Mouse (Mus musculus): Measurements from ENCODE around the gene Mcam.

The Mcam gene

DNA sequence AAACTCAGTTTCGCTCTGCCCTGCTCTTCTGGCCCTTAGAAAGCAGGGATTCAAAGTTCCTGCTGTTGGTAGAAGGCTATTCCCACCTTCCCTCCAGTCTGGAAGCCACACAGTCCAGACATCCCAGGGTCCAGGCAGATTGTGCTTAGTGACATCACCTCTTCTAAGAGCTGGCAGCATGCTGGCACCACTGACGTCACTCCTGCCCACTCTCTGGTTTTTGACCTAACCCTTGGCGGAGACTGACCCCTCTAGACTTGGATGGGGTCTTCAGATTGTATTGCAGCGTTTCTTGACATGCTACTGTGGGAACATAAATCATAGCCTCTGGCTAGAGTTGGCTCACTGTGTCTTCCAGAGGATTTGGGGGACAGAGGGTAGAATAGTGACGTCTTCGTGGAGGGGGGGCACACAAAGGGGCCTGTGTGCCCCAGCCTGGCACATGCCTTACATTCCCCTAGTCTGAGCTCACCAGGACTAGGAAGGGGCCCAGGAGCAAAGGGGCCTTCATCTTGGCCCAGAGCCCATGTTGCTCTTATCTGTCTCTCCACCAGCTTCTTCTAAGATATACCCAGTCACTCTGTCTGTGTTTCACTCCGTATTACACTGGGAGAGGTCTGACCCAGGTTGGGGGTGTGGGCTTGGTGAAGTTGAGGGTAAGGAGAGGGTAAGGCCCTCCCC, 1.6 kb downstream of the Mcam start:
- no peak for DNase-seq (ENCODE audit: low spot score in 2 of 2)

GRCm38 (mm10) chr9:44137846-44138245, 3.6 kb downstream of the Mcam start:
- DNase-seq (ENCODE audit: low spot score in 2 of 2): no peak

- no peak for DNase-seq (ENCODE audit: low spot score in 2 of 2)
These were observed 7.7 kb downstream of the Mcam start for GRCm38 (mm10) chr9:44141951-44142350.

GRCm38 (mm10) chr9:44143421-44143820, 9.2 kb downstream of the Mcam start:
- no peak for DNase-seq (ENCODE audit: low spot score in 2 of 2)

- no peak for DNase-seq (ENCODE audit: low spot score in 2 of 2)
These were observed 9.9 kb downstream of the Mcam start for GRCm38 (mm10) chr9:44144023-44144717.

- DNase-seq (ENCODE audit: low spot score in 2 of 2): no peak
These were observed 10.4 kb downstream of the Mcam start for GRCm38 (mm10) chr9:44144718-44145060.

DNA sequence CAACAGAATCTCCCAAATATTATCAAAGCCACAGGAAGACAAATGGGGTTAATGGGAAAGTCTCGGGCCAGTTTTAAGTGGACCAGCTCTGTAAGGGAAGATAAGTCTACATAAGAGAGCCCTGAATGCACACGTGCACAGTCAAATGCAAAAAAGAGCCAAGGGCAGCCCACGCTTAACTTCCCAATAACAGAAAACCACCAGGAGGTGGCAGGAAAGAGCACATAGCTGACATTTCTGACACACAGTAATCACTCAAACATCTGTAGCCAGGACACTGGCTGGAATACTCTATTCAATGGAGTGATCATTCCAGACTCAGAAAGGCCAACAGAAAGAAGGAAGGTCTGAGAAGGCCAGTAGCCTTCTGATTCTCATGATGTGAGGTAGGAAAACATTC, 13.0 kb downstream of the Mcam start:
- no peak for DNase-seq (ENCODE audit: low spot score in 2 of 2)

GRCm38 (mm10) chr9:44159886-44160285, 25.6 kb downstream of the Mcam start:
- no peak for DNase-seq (ENCODE audit: low spot score in 2 of 2)

DNA sequence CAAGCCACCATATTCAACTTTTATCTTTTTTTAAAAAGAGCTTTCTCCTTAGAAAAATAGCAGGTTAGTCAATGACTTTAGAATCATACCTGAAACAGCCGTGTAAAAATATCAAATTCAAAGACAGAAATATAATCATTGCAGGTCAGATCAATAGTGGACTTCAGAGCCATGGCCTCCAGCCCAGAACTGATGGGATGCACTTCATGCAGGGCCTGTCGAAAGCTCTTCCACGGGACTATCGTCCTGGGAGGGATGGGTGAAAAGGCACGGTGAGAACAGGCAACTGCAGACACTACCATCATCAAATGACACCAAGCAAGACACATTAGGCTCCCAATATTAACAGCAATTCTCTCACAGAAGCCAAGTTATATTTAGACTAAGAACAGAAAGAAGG, 34.7 kb downstream of the Mcam start:
- DNase-seq (ENCODE audit: low spot score in 2 of 2): no peak

DNA sequence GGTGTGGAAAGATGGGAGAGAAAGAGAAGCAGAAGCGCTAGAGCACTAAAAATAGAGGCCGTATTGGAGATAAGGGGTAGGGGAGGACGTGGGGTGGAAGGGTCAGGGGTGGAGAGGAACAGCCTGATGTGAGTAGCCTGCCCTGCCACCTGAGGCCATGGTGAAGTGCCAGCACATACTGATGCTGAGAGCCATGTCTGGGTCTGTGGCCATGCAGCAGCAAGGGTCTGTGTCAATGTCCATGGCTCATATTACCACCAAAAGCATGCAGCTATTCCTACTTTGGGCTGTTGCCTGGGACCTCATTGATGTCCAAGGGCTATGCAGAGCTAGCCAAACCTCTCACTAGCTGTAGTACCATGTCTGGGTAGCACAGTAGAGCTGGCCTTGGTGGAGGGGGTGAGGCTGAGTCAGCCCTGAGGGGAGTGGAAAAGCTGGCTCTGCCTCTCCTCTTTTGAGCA, 36.5 kb downstream of the Mcam start:
- no peak for DNase-seq (ENCODE audit: low spot score in 2 of 2)

DNA sequence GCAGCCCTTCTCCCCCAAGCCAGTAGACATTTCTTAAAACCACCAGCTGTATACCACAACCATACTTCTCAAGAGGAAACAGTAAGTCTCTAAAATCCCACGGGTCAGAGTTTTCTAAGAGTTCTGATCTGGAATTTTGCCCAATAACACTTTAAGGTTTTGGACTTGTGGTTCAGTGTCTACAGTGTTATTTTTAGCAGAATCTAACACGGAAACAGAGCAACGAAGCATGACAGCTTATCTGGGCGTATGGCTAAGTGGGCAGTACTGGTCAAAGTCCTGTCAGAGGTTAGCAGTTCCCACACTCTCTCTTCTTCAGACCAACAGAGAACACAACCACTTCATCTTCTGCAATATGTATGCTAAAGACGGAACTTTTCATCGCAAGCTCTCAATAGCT, 41.3 kb downstream of the Mcam start:
- no peak for DNase-seq (ENCODE audit: low spot score in 2 of 2)

DNA sequence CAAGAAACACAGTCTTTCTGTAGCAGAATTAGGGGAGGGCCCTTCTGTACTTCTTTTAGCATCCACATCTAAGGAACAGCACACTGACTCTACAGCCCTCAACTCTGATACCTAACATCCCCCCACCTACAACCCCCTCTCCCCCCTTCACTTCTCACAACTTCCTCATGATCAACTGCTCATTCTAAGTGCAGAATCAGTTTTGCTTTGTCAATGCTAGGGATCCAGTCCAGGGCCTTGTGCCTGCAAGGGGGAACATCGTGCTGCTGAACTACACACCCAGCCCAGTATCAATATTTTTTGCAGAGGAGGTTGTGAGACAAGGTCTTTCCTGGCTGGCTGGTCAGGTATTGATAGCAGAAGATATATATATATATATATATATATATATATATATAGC, 41.7 kb downstream of the Mcam start:
- no peak for DNase-seq (ENCODE audit: low spot score in 2 of 2)

GRCm38 (mm10) chr9:44177405-44177804, 43.1 kb downstream of the Mcam start:
- no peak for DNase-seq (ENCODE audit: low spot score in 2 of 2)

- peak; percentile 15 to 53 for DNase-seq (ENCODE audit: low spot score in 2 of 2)
These were observed 44.1 kb downstream of the Mcam start for GRCm38 (mm10) chr9:44178389-44178788.

GRCm38 (mm10) chr9:44178811-44179210, 44.5 kb downstream of the Mcam start:
- DNase-seq (ENCODE audit: low spot score in 2 of 2): no peak

- DNase-seq (ENCODE audit: low spot score in 2 of 2): no peak
These were observed 47.3 kb downstream of the Mcam start for GRCm38 (mm10) chr9:44181537-44181936.

GRCm38 (mm10) chr9:44182260-44182659, 48.0 kb downstream of the Mcam start:
- DNase-seq (ENCODE audit: low spot score in 2 of 2): peak; percentile 32 to 56

- DNase-seq (ENCODE audit: low spot score in 2 of 2): no peak
These were observed 54.0 kb downstream of the Mcam start for GRCm38 (mm10) chr9:44188223-44188622.

DNA sequence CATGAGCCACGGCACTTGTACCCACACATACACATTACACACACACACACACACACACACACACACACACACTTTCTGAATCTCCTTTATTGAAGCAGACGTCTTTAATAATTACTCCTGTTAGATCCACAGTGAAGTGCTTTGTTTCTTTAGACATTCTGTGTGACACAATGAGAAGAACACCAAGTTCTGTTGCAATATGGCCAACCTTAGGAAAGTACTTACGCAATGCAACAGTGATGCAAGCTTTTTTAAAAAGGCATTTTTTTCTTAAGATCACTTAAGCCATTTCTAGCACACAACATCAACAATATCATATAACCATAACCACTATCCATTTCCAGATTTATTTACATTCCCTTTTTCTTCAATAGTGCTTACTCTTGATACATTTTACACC, 56.9 kb downstream of the Mcam start:
- DNase-seq (ENCODE audit: low spot score in 2 of 2): no peak

GRCm38 (mm10) chr9:44192312-44192711, 58.0 kb downstream of the Mcam start:
- no peak for DNase-seq (ENCODE audit: low spot score in 2 of 2)

Measured in thymus, postnatal 10 days (tissue).